In the genomic region with DNA sequence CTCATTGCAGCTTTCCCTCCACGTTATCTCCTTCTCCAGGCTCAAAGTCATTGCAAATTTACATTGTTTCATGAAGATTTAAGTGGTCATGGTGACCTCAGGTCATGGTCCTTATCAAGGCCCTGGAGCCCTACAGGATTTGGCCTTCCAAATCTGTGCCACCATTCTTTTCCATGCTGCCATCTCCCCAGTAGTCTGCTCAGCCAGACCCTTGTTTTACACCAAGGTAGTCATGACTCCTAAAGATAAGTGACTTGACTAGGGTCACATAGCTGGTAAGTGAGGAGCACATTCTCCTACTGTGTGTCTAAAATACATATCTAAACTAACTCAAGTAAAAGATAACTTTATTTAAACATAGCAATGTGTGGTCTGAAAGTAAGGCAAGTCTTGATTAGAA, we compare ENCODE assay signal across 25 mouse cellular contexts. TPM values are rescaled to one million over a fixed set of nuclear protein-coding genes. Genes with fewer than 3 reads are reported as not detected.
"Had no signal": no experiment of that assay in that cellular context is flagged by ENCODE, and none has a peak within 500 bp of the region (broad histone marks: within the 10 kb centered on the region; RNA-seq: fewer than 3 reads in every experiment).

No protein-coding gene starts in this region.

- DNase-seq: gastrocnemius, adult 2 months; gastrocnemius, postnatal 10 days; gastrocnemius, postnatal 25 days; heart, adult 2 months; heart, postnatal 10 days; heart, postnatal 4 days; kidney, adult 18-20 months; kidney, adult 8-10 months; kidney, postnatal 14 days; kidney, postnatal 36 days; layer of hippocampus, adult 9-11 months; layer of hippocampus, postnatal 36 days had no signal

- H3K4me1 ChIP-seq: hindbrain, embryonic 10.5 days; hindbrain, embryonic 12.5 days; intestine, embryonic 15.5 days; limb, embryonic 13.5 days; limb, embryonic 15.5 days had no signal

- H3K27me3 ChIP-seq: hindbrain, embryonic 12.5 days; intestine, embryonic 15.5 days; limb, embryonic 13.5 days; limb, embryonic 15.5 days; liver, embryonic 12.5 days had no signal

- ATAC-seq: hindbrain, embryonic 16.5 days; inflammation-experienced regulatory T-cells, adult 6 months; intestine, embryonic 15.5 days; intestine, postnatal 0 days; liver, embryonic 12.5 days had no signal

- H3K9me3 ChIP-seq: hindbrain, embryonic 10.5 days; hindbrain, embryonic 12.5 days; intestine, embryonic 15.5 days; limb, embryonic 13.5 days; limb, embryonic 15.5 days; liver, embryonic 12.5 days had no signal

- H3K4me3 ChIP-seq: gastrocnemius, adult 2 months; heart, adult 2 months; hindbrain, embryonic 10.5 days; hindbrain, embryonic 12.5 days; intestine, embryonic 15.5 days; limb, embryonic 13.5 days; limb, embryonic 15.5 days; liver, embryonic 12.5 days had no signal

- H3K36me3 ChIP-seq: hindbrain, embryonic 10.5 days; hindbrain, embryonic 12.5 days; intestine, embryonic 15.5 days; limb, embryonic 13.5 days; limb, embryonic 15.5 days; liver, embryonic 12.5 days had no signal

RNA-seq across cellular contexts. Expression of gene Acbd7, which starts 43.8 kb away (rescaled TPM):
- total RNA-seq: granulocyte monocyte progenitor cell, adult 5-6 weeks; heart, postnatal 10 days; liver, adult 2 months had no signal
- polyA plus RNA-seq: heart, adult 2 months; hindbrain, embryonic 10.5 days; inflammation-experienced regulatory T-cells, adult 6 months; large intestine, adult 2 months; limb, embryonic 11.5 days; liver, adult 2 months had no signal
